Mouse (Mus musculus) myocyte (in vitro differentiated cells): Measurements from ENCODE around the gene Top1. TPM values are rescaled to one million over a fixed set of nuclear protein-coding genes. Genes with fewer than 3 reads are reported as not detected.

Experiments
- H3K27me3 ChIP-seq: one replicate; pipeline ENCODE4 v1.6.1; 2011; ENCODE audit not compliant: control insufficient read depth, insufficient read depth, insufficient read length
- H3K36me3 ChIP-seq: one replicate; pipeline ENCODE4 v1.6.1; 2011; ENCODE audit not compliant: control insufficient read depth, insufficient read depth
- H3K4me2 ChIP-seq: one replicate; pipeline ENCODE4 v1.6.1; 2011; ENCODE audit warnings: low read depth, control low read depth
- H3K4me3 ChIP-seq: one replicate; pipeline ENCODE4 v1.5.1; 2011; ENCODE audit warnings: mild to moderate bottlenecking, control low read depth, moderate library complexity
- H3K79me2 ChIP-seq: one replicate; pipeline ENCODE4 v1.6.1; 2011; ENCODE audit not compliant: control insufficient read depth, insufficient read depth
- H3ac ChIP-seq: one replicate; pipeline ENCODE4 v1.6.1; 2011; ENCODE audit not compliant: control insufficient read depth, insufficient read length
- CEBPB ChIP-seq: IDR thresholded peaks from 2 replicates; pipeline ENCODE4 v1.6.1; 2011; ENCODE audit warnings: mild to moderate bottlenecking, moderate library complexity; ENCODE audit not compliant: poor library complexity, insufficient read depth, severe bottlenecking
- E2F4 ChIP-seq: IDR thresholded peaks from one replicate; pipeline ENCODE4 v1.6.1; 2011; ENCODE audit warnings: mild to moderate bottlenecking, control low read depth, moderate library complexity; ENCODE audit not compliant: insufficient read depth
- MAX ChIP-seq: IDR thresholded peaks from one replicate; pipeline ENCODE4 v1.6.1; 2011; ENCODE audit warnings: low read depth, mild to moderate bottlenecking, control low read depth
- MYOD1 ChIP-seq, 3 experiments: IDR thresholded peaks; one replicate each; pipeline ENCODE4 v1.6.1; 2011; ENCODE audit warnings: control low read depth in 2 of 3, low read depth in 2 of 3, mild to moderate bottlenecking in 2 of 3, moderate library complexity in 1 of 3; ENCODE audit not compliant: insufficient read length in 2 of 3, control insufficient read depth in 1 of 3
- MYOG ChIP-seq, 3 experiments: IDR thresholded peaks; one replicate each; pipeline ENCODE4 v1.6.1; 2011; ENCODE audit warnings: control low read depth in 2 of 3, low read depth in 2 of 3, mild to moderate bottlenecking in 2 of 3; ENCODE audit not compliant: insufficient read length in 2 of 3, control insufficient read depth in 1 of 3, insufficient read depth in 1 of 3
- POLR2A ChIP-seq: IDR thresholded peaks from one replicate; pipeline ENCODE4 v1.6.1; 2011; ENCODE audit warnings: low read depth, mild to moderate bottlenecking, control low read depth, moderate library complexity; ENCODE audit not compliant: insufficient read length
- POLR2AphosphoS2 ChIP-seq: IDR thresholded peaks from one replicate; pipeline ENCODE4 v1.6.1; 2011; ENCODE audit warnings: low read depth, control low read depth; ENCODE audit not compliant: insufficient read length
- REST ChIP-seq: IDR thresholded peaks from one replicate; pipeline ENCODE4 v1.6.1; 2011; ENCODE audit warnings: mild to moderate bottlenecking, control low read depth, moderate library complexity; ENCODE audit not compliant: insufficient read depth, insufficient read length
- SRF ChIP-seq: IDR thresholded peaks from one replicate; pipeline ENCODE4 v1.6.1; 2011; ENCODE audit warnings: low read depth; ENCODE audit not compliant: control insufficient read depth, insufficient read length
- TCF12 ChIP-seq: IDR thresholded peaks from one replicate; pipeline ENCODE4 v1.6.1; 2011; ENCODE audit warnings: mild to moderate bottlenecking, control low read depth; ENCODE audit not compliant: poor library complexity, insufficient read depth, severe bottlenecking
- TCF3 ChIP-seq: IDR thresholded peaks from one replicate; pipeline ENCODE4 v1.6.1; 2011; ENCODE audit warnings: low read depth, control low read depth; ENCODE audit not compliant: insufficient read length
- USF1 ChIP-seq: IDR thresholded peaks from one replicate; pipeline ENCODE4 v1.6.1; 2011; ENCODE audit warnings: low read depth, mild to moderate bottlenecking, control low read depth, moderate library complexity
- polyA plus RNA-seq: library from polyadenylated mRNA; unstranded; fragments of >200 nt; fragmentation: generic; extraction: Trizol; gene quantifications from one replicate; pipeline ENCODE4 v1.2.1, GENCODE M21; 2012; ENCODE audit warnings: missing spikeins

Gene Top1
- polyA plus RNA-seq, 1 experiment, result 37.2 TPM

GRCm38 (mm10) chr2:160722714-160723113, 77.0 kb downstream of the Top1 start:
- Histone ChIP-seq H3K79me2 (no peaks in the 10 kb centered on the region), H3K27me3 (no peaks in the 10 kb centered on the region), H3K36me3 (peaks cover 76% of the 10 kb centered on the region), H3ac (no peak overlapping the region), H3K4me3 (no peak overlapping the region), H3K4me2 (no peak overlapping the region)
- TF ChIP-seq TCF3 (no peak), USF1 (no peak), MYOG (IDR thresholded peaks at IDR 0.05; ENCODE audit: control insufficient read depth in 1 of 3, insufficient read depth in 1 of 3, insufficient read length in 2 of 3, low read depth in 2 of 3) (no peak), E2F4 (no peak), MAX (no peak), MYOD1 (IDR thresholded peaks at IDR 0.05; ENCODE audit: control insufficient read depth in 1 of 3, insufficient read length in 2 of 3, low read depth in 2 of 3) (no peak), POLR2A (no peak), SRF (no peak), TCF12 (no peak), CEBPB (no peak), REST (no peak), POLR2AphosphoS2 (no peak)

- peaks cover 65% of the 10 kb centered on the region for H3K36me3 ChIP-seq
- TF ChIP-seq CEBPB (no peak), REST (no peak)
- no peak overlapping the region for H3K4me3 ChIP-seq
- no peak overlapping the region for H3K4me2 ChIP-seq
- H3K27me3 ChIP-seq, result no peaks in the 10 kb centered on the region
- H3ac ChIP-seq, result no peak overlapping the region
- no peaks in the 10 kb centered on the region for H3K79me2 ChIP-seq
Observed at GRCm38 (mm10) chr2:160723613-160724375, 78.1 kb downstream of the Top1 start.

- H3K36me3 ChIP-seq, result peaks cover 58% of the 10 kb centered on the region
- no peak overlapping the region for H3ac ChIP-seq
- no peaks in the 10 kb centered on the region for H3K27me3 ChIP-seq
- TF ChIP-seq POLR2AphosphoS2, result no peak
- no peak overlapping the region for H3K4me2 ChIP-seq
- H3K79me2 ChIP-seq, result no peaks in the 10 kb centered on the region
- no peak overlapping the region for H3K4me3 ChIP-seq
Observed at GRCm38 (mm10) chr2:160724536-160724935, 78.8 kb downstream of the Top1 start.

GRCm38 (mm10) chr2:160725877-160726864, 80.5 kb downstream of the Top1 start:
- TF ChIP-seq SRF (no peak), E2F4 (no peak), POLR2AphosphoS2 (peak; percentile 80), CEBPB (no peak), REST (no peak), MYOD1 (IDR thresholded peaks at IDR 0.05; ENCODE audit: control insufficient read depth in 1 of 3, insufficient read length in 2 of 3, low read depth in 2 of 3) (no peak), POLR2A (no peak)
- Histone ChIP-seq H3K4me2 (no peak overlapping the region), H3K4me3 (no peak overlapping the region), H3K79me2 (no peaks in the 10 kb centered on the region), H3K27me3 (no peaks in the 10 kb centered on the region), H3K36me3 (peaks cover 42% of the 10 kb centered on the region), H3ac (no peak overlapping the region)

GRCm38 (mm10) chr2:160728972-160729371, 83.3 kb downstream of the Top1 start:
- peaks cover 23% of the 10 kb centered on the region for H3K79me2 ChIP-seq
- no peak for TF ChIP-seq MYOG (IDR thresholded peaks at IDR 0.05; ENCODE audit: control insufficient read depth in 1 of 3, insufficient read depth in 1 of 3, insufficient read length in 2 of 3, low read depth in 2 of 3)
- no peak for TF ChIP-seq MAX
- peak; percentile 25 for TF ChIP-seq POLR2AphosphoS2
- TF ChIP-seq POLR2A, result no peak
- no peak for TF ChIP-seq REST
- no peak for TF ChIP-seq CEBPB
- peaks cover 17% of the 10 kb centered on the region for H3K36me3 ChIP-seq
- no peak overlapping the region for H3K4me3 ChIP-seq
- H3K4me2 ChIP-seq, result no peak overlapping the region
- no peaks in the 10 kb centered on the region for H3K27me3 ChIP-seq
- no peak overlapping the region for H3ac ChIP-seq
